Mouse (Mus musculus) liver, embryonic 18 days (tissue): ENCODE results near the gene Atp5g3. TPM values are rescaled to one million over a fixed set of nuclear protein-coding genes. Genes with fewer than 3 reads are reported as not detected.

Experiments used
- polyA plus RNA-seq: library from polyadenylated mRNA; depleted of rRNA; stranded (reverse); fragments of >200 nt; gene quantifications from 2 replicates; pipeline ENCODE4 v1.2.3, GENCODE M21; 2012; rRNA removed

Atp5g3 gene
- polyA plus RNA-seq, result 553 and 580 TPM in 2 replicates

GRCm38 (mm10) chr2:73911175-73911700 lies at the start of gene Atp5g3:
TSS of gene Atp5g3 (minus strand) at chr2:73911326.

GRCm38 (mm10) chr2:73892464-73893296 lies 18.4 kb downstream of the Atp5g3 start, which contains the start of gene Atf2:
TSS of gene Atf2 (minus strand) at chr2:73892639.

Other genes starting within 250 kb of the Atp5g3 start
- 0.81 and 0.82 TPM in 2 replicates for gene Chn1, start 136.0 kb downstream of the Atp5g3 start, polyA plus RNA-seq
- gene Atf2, start 18.7 kb downstream of the Atp5g3 start, polyA plus RNA-seq, result 9.0 and 9.3 TPM in 2 replicates